In genomic region chr6:144169791-144170190, GRCm38 (mm10) we compare ENCODE assay signal across 19 mouse cellular contexts.
DNase-seq lines count a peak whose midpoint lies in the region; ATAC-seq and TF ChIP-seq lines count a peak whose summit lies in the region.
"Had no signal": no experiment of that assay in that cellular context is flagged by ENCODE, and none has a peak within 500 bp of the region (broad histone marks: within the 10 kb centered on the region; RNA-seq: fewer than 3 reads in every experiment).

No protein-coding gene starts in this region.

- H3K36me3 ChIP-seq in forebrain, embryonic 11.5 days (ENCODE audit: control insufficient read depth, insufficient read depth, low read length), result no peaks in the 10 kb centered on the region
- H3K36me3 ChIP-seq in forebrain, postnatal 0 days (ENCODE audit: insufficient read depth), result no peaks in the 10 kb centered on the region
- H3K36me3 ChIP-seq in kidney, embryonic 16.5 days (ENCODE audit: insufficient read depth, low read length), result no peaks in the 10 kb centered on the region
- no peaks in the 10 kb centered on the region for H3K36me3 ChIP-seq in kidney, embryonic 15.5 days
- no peaks in the 10 kb centered on the region for H3K36me3 ChIP-seq in limb, embryonic 13.5 days
- H3K36me3 ChIP-seq: heart, embryonic 10.5 days; liver, embryonic 15.5 days; neural tube, embryonic 12.5 days had no signal

- no peak overlapping the region for H3K4me2 ChIP-seq in forebrain, embryonic 11.5 days (ENCODE audit: low read depth, low read length, severe bottlenecking)
- H3K4me2 ChIP-seq in forebrain, postnatal 0 days (ENCODE audit: low read depth), result no peak overlapping the region
- H3K4me2 ChIP-seq in kidney, embryonic 16.5 days (replicated peaks; ENCODE audit: low read depth, low read length), result no peak overlapping the region
- no peak overlapping the region for H3K4me2 ChIP-seq in kidney, embryonic 15.5 days
- H3K4me2 ChIP-seq in limb, embryonic 13.5 days (replicated peaks), result no peak overlapping the region
- H3K4me2 ChIP-seq: liver, embryonic 15.5 days; neural tube, embryonic 12.5 days had no signal

- no peak overlapping the region for H3K9ac ChIP-seq in forebrain, embryonic 11.5 days (ENCODE audit: low read length)
- H3K9ac ChIP-seq in forebrain, postnatal 0 days, result no peak overlapping the region
- H3K9ac ChIP-seq in kidney, embryonic 16.5 days (replicated peaks; ENCODE audit: low read length), result no peak overlapping the region
- H3K9ac ChIP-seq in kidney, embryonic 15.5 days, result no peak overlapping the region
- H3K9ac ChIP-seq in limb, embryonic 13.5 days, result no peak overlapping the region
- H3K9ac ChIP-seq: liver, embryonic 15.5 days; neural tube, embryonic 12.5 days had no signal

- H3K27me3 ChIP-seq in forebrain, embryonic 11.5 days (ENCODE audit: control insufficient read depth, insufficient read depth, low read length), result no peaks in the 10 kb centered on the region
- H3K27me3 ChIP-seq in forebrain, postnatal 0 days (ENCODE audit: insufficient read depth, low read length), result no peaks in the 10 kb centered on the region
- no peaks in the 10 kb centered on the region for H3K27me3 ChIP-seq in kidney, embryonic 16.5 days (ENCODE audit: insufficient read depth, low read length)
- H3K27me3 ChIP-seq in kidney, embryonic 15.5 days, result no peaks in the 10 kb centered on the region
- no peaks in the 10 kb centered on the region for H3K27me3 ChIP-seq in limb, embryonic 13.5 days
- H3K27me3 ChIP-seq: CH12.LX; liver, embryonic 15.5 days; neural tube, embryonic 12.5 days had no signal

- peak overlapping the region; percentile 59 for H3K27ac ChIP-seq in forebrain, embryonic 11.5 days (ENCODE audit: low read depth, low read length)
- H3K27ac ChIP-seq in forebrain, postnatal 0 days (ENCODE audit: low read depth, low read length), result no peak overlapping the region
- H3K27ac ChIP-seq in kidney, embryonic 16.5 days (ENCODE audit: low read length), result no peak overlapping the region
- no peak overlapping the region for H3K27ac ChIP-seq in kidney, embryonic 15.5 days
- no peak overlapping the region; the same call in 1 of the 2 replicates for H3K27ac ChIP-seq in limb, embryonic 13.5 days
- H3K27ac ChIP-seq: heart, embryonic 10.5 days; liver, embryonic 15.5 days; neural tube, embryonic 12.5 days had no signal

- no peak for TF ChIP-seq CTCF in forebrain, postnatal 0 days (IDR thresholded peaks at IDR 0.05; ENCODE audit: low read depth)

- WGBS in forebrain, embryonic 11.5 days, result 9% methylated on average over 4 of the region's 4 CpGs
- WGBS in forebrain, postnatal 0 days, result 26% methylated on average over 4 of the region's 4 CpGs
- WGBS in kidney, embryonic 16.5 days, result 26% methylated on average over 4 of the region's 4 CpGs
- WGBS in kidney, embryonic 15.5 days, result 33% methylated on average over 4 of the region's 4 CpGs
- WGBS in limb, embryonic 13.5 days, result 56% methylated on average over 4 of the region's 4 CpGs

- no peaks in the 10 kb centered on the region for H3K9me3 ChIP-seq in forebrain, embryonic 11.5 days (ENCODE audit: control insufficient read depth, low read length)
- no peaks in the 10 kb centered on the region for H3K9me3 ChIP-seq in forebrain, postnatal 0 days (ENCODE audit: low read length)
- no peaks in the 10 kb centered on the region for H3K9me3 ChIP-seq in kidney, embryonic 16.5 days (ENCODE audit: low read length)
- no peaks in the 10 kb centered on the region for H3K9me3 ChIP-seq in kidney, embryonic 15.5 days (replicated peaks)
- H3K9me3 ChIP-seq in limb, embryonic 13.5 days, result no peaks in the 10 kb centered on the region
- H3K9me3 ChIP-seq: heart, embryonic 10.5 days; liver, embryonic 15.5 days; neural tube, embryonic 12.5 days had no signal

- peaks cover 20% of the 10 kb centered on the region; the same call in 1 of the 2 replicates for H3K4me1 ChIP-seq in forebrain, embryonic 11.5 days (replicated peaks; ENCODE audit: control insufficient read depth, insufficient read depth, low read length)
- no peaks in the 10 kb centered on the region; the same call in 1 of the 2 replicates for H3K4me1 ChIP-seq in forebrain, postnatal 0 days (ENCODE audit: insufficient read depth)
- H3K4me1 ChIP-seq in kidney, embryonic 16.5 days (ENCODE audit: insufficient read depth, low read length), result peaks cover 9% of the 10 kb centered on the region; the same call in 1 of the 2 replicates
- H3K4me1 ChIP-seq in kidney, embryonic 15.5 days, result peaks cover 19% of the 10 kb centered on the region
- peaks cover 34% of the 10 kb centered on the region for H3K4me1 ChIP-seq in limb, embryonic 13.5 days
- H3K4me1 ChIP-seq: liver, embryonic 15.5 days; megakaryocyte, embryonic 14.5 days had no signal

- DNase-seq in forebrain, embryonic 11.5 days (ENCODE audit: low spot score), result no peak
- no peak for DNase-seq in forebrain, postnatal 0 days
- DNase-seq in embryo, embryonic 10 days (ENCODE audit: low spot score), result peak; percentile 49
- no peak for DNase-seq in adrenal gland, adult 18-20 months (ENCODE audit: low spot score in 2 of 2)
- DNase-seq in cerebellum, adult 11 months, result no peak
- DNase-seq: adrenal gland, postnatal 25 days; cerebellum, postnatal 25 days; gastrocnemius, postnatal 10 days; kidney, adult 18-20 months; lung, postnatal 10 days; thymus, postnatal 14 days had no signal

- ATAC-seq in forebrain, embryonic 11.5 days (replicated peaks; ENCODE audit: low FRiP score), result peak; percentile 40; the same call in 1 of the 2 replicates
- ATAC-seq in forebrain, postnatal 0 days, result no peak; the same call in 1 of the 2 replicates
- 0 out of 2 replicates have a peak, but pooled peaks have one; percentile 59 for ATAC-seq in kidney, embryonic 16.5 days (ENCODE audit: low FRiP score, low TSS enrichment)
- ATAC-seq in kidney, embryonic 15.5 days (replicated peaks; ENCODE audit: low FRiP score), result no peak
- ATAC-seq in limb, embryonic 13.5 days (ENCODE audit: low FRiP score, low read depth), result peak; percentile 52; the same call in 1 of the 2 replicates

- H3K4me3 ChIP-seq in forebrain, embryonic 11.5 days (ENCODE audit: low read depth, low read length), result no peak overlapping the region
- H3K4me3 ChIP-seq in forebrain, postnatal 0 days (ENCODE audit: low read depth, low read length), result no peak overlapping the region
- H3K4me3 ChIP-seq in kidney, embryonic 16.5 days (ENCODE audit: low read length), result no peak overlapping the region
- H3K4me3 ChIP-seq in kidney, embryonic 15.5 days (replicated peaks), result no peak overlapping the region
- no peak overlapping the region for H3K4me3 ChIP-seq in limb, embryonic 13.5 days
- H3K4me3 ChIP-seq: heart, embryonic 10.5 days; liver, embryonic 15.5 days; megakaryocyte, embryonic 14.5 days; neural tube, embryonic 12.5 days had no signal

Comparison
In these comparisons a context has a peak if more than half of its experiments do, and no peak if none do; other contexts are left out.
1. ATAC-seq: peak in forebrain, embryonic 11.5 days (single experiment), kidney, embryonic 16.5 days (single experiment) and limb, embryonic 13.5 days (single experiment); none in forebrain, postnatal 0 days (single experiment) and kidney, embryonic 15.5 days (single experiment).